Mouse (Mus musculus): ENCODE measurements around the gene Ppm1b. TPM values are rescaled to one million over a fixed set of nuclear protein-coding genes. Genes with fewer than 3 reads are reported as not detected.

The Ppm1b gene
- polyA plus RNA-seq, 1 experiment from 2014 or later, result 101 TPM

Other genes with a start within 250 kb of the Ppm1b start
- gene Lrpprc, start 166.0 kb upstream of the Ppm1b start, polyA plus RNA-seq (2015; fragmentation: Nextera tagmentation; extraction: Ambion mirVana), result 42.0 and 44.3 TPM in 2 replicates
- 0.66 TPM in 1 of 2 replicates, not detected in the other for gene Slc3a1, start 71.6 kb downstream of the Ppm1b start, polyA plus RNA-seq (2015; fragmentation: Nextera tagmentation; extraction: Ambion mirVana)
- 73.8 and 76.9 TPM in 2 replicates for gene Prepl, start 133.5 kb downstream of the Ppm1b start, polyA plus RNA-seq (2015; fragmentation: Nextera tagmentation; extraction: Ambion mirVana)
- 18.6 and 19.0 TPM in 2 replicates for gene Camkmt, start 133.8 kb downstream of the Ppm1b start, polyA plus RNA-seq (2015; fragmentation: Nextera tagmentation; extraction: Ambion mirVana)

All from midbrain, embryonic 13.5 days (tissue).